Mouse (Mus musculus) forebrain, embryonic 13.5 days (tissue): ENCODE measurements around the gene 1520401A03Rik. TPM values are rescaled to one million over a fixed set of nuclear protein-coding genes. Genes with fewer than 3 reads are reported as not detected.
"Not testable (repeated sequence)": the region's sequence is repeated elsewhere in the genome, so short reads cannot be mapped to it uniquely, and the experiment has no call there.

ENCODE experiments used
- ATAC-seq: fragments of 200-750 bp; cut with Nextera tagmentation; 2 replicates; pipeline ENCODE4 v1.8.0; 2017
- H3K27ac ChIP-seq: fragments of 300-500 bp; sonication (generic); 2 replicates; pipeline ENCODE4 v1.5.1; 2015; ENCODE audit warnings: inconsistent platforms, mild to moderate bottlenecking, moderate library complexity
- H3K27me3 ChIP-seq: fragments of 300-500 bp; sonication (generic); 2 replicates; pipeline ENCODE4 v1.6.1; 2015; ENCODE audit warnings: mild to moderate bottlenecking, inconsistent platforms
- H3K36me3 ChIP-seq: fragments of 300-500 bp; sonication (generic); 2 replicates; pipeline ENCODE4 v1.6.1; 2015; ENCODE audit warnings: mild to moderate bottlenecking, inconsistent platforms; ENCODE audit not compliant: poor library complexity, severe bottlenecking
- H3K4me1 ChIP-seq: fragments of 300-500 bp; sonication (generic); 2 replicates; pipeline ENCODE4 v1.6.1; 2015; ENCODE audit warnings: inconsistent platforms
- H3K4me2 ChIP-seq: fragments of 300-500 bp; sonication (generic); 2 replicates; pipeline ENCODE4 v1.6.1; 2015; ENCODE audit warnings: inconsistent platforms, mild to moderate bottlenecking, moderate library complexity
- H3K4me3 ChIP-seq: fragments of 300-500 bp; sonication (generic); 2 replicates; pipeline ENCODE4 v1.5.1; 2015; ENCODE audit warnings: mild to moderate bottlenecking, inconsistent platforms
- H3K9ac ChIP-seq: fragments of 300-500 bp; sonication (generic); 2 replicates; pipeline ENCODE4 v1.6.1; 2015; ENCODE audit warnings: mild to moderate bottlenecking, inconsistent platforms
- H3K9me3 ChIP-seq: fragments of 300-500 bp; sonication (generic); replicated peaks from 2 replicates; pipeline ENCODE4 v1.6.1; 2016; ENCODE audit warnings: inconsistent platforms
- WGBS: fragments of 180-500 bp; shearing (Covaris S2); methylation state at CpG from one replicate; pipeline ENCODE4 v1.1.7; 2015; 5-methylcytosine and 5-hydroxymethylcytosine counted together
- polyA plus RNA-seq: library from polyadenylated mRNA; unstranded; fragments of >200 nt; fragmentation: Nextera tagmentation; extraction: Ambion mirVana; gene quantifications from 2 replicates; pipeline ENCODE4 v1.2.1, GENCODE M21; 2015

Gene 1520401A03Rik
- not detected in 2 replicates for polyA plus RNA-seq

GRCm38 (mm10) chr17:23722376-23723125 lies at the start of gene 1520401A03Rik:
Gene 1520401A03Rik, minus strand, starts transcription at chr17:23722783.
- peaks cover 3% of the 10 kb centered on the region; the same call in 1 of the 2 replicates for H3K27me3 ChIP-seq
- H3K4me3 ChIP-seq = no peak within 1 kb of the TSS
- peak within 1 kb of the TSS; percentile 12; the same call in 1 of the 2 replicates for H3K9ac ChIP-seq
- H3K36me3 ChIP-seq = no peaks in the 10 kb centered on the region
- no peak within 1 kb of the TSS for H3K27ac ChIP-seq
- no peak for ATAC-seq
- 69% methylated on average over 7 of the region's 7 CpGs for WGBS
- no peak within 1 kb of the TSS for H3K4me2 ChIP-seq
- H3K4me1 ChIP-seq = peaks cover 15% of the 10 kb centered on the region
- no peaks in the 10 kb centered on the region for H3K9me3 ChIP-seq

- peak overlapping the region; percentile 93 for H3K4me3 ChIP-seq
- H3K36me3 ChIP-seq = peaks cover 11% of the 10 kb centered on the region
- H3K4me2 ChIP-seq = peak overlapping the region; percentile 71
- H3K27me3 ChIP-seq, ATAC-seq, H3K27ac ChIP-seq, H3K9me3 ChIP-seq: not testable (repeated sequence)
- peaks cover 27% of the 10 kb centered on the region for H3K4me1 ChIP-seq
- 75% methylated on average over 2 of the region's 2 CpGs for WGBS
- H3K9ac ChIP-seq = peak overlapping the region; percentile 30; the same call in 1 of the 2 replicates
Observed at GRCm38 (mm10) chr17:23772219-23772556, 49.6 kb upstream of the 1520401A03Rik start.

GRCm38 (mm10) chr17:23771284-23772218 lies 49.0 kb upstream of the 1520401A03Rik start, which contains the start of gene Flywch1:
Gene Flywch1, minus strand, starts transcription at chr17:23771602.
- peak within 1 kb of the TSS; percentile 86 for H3K27ac ChIP-seq
- WGBS = 4% methylated on average over 42 of the region's 58 CpGs

GRCm38 (mm10) chr17:23770896-23771283 lies 48.3 kb upstream of the 1520401A03Rik start:
- H3K4me1 ChIP-seq = peaks cover 27% of the 10 kb centered on the region
- no peaks in the 10 kb centered on the region for H3K27me3 ChIP-seq
- no peak for ATAC-seq
- no peaks in the 10 kb centered on the region for H3K9me3 ChIP-seq
- peak overlapping the region; percentile 86 for H3K27ac ChIP-seq
- H3K4me3 ChIP-seq = peak overlapping the region; percentile 93
- peak overlapping the region; percentile 98 for H3K9ac ChIP-seq
- WGBS = under 1% methylated on average over 19 of the region's 19 CpGs
- H3K36me3 ChIP-seq = peaks cover 14% of the 10 kb centered on the region
- peak overlapping the region; percentile 71 for H3K4me2 ChIP-seq

More at GRCm38 (mm10) chr17:23771284-23772218, 49.0 kb upstream of the 1520401A03Rik start, which contains the start of gene Flywch1:
- peak; percentile 99 for ATAC-seq
- H3K4me1 ChIP-seq = peaks cover 27% of the 10 kb centered on the region
- peak within 1 kb of the TSS; percentile 98 for H3K9ac ChIP-seq
- H3K9me3 ChIP-seq = no peaks in the 10 kb centered on the region
- H3K4me3 ChIP-seq = peak within 1 kb of the TSS; percentile 93
- peaks cover 12% of the 10 kb centered on the region for H3K36me3 ChIP-seq
- H3K4me2 ChIP-seq = peak within 1 kb of the TSS; percentile 71
- no peaks in the 10 kb centered on the region for H3K27me3 ChIP-seq

- no peak for ATAC-seq
- peak overlapping the region; percentile 71 for H3K4me2 ChIP-seq
- peaks cover 14% of the 10 kb centered on the region for H3K36me3 ChIP-seq
- peak overlapping the region; percentile 98 for H3K9ac ChIP-seq
- peak overlapping the region; percentile 20; the same call in 1 of the 2 replicates for H3K27ac ChIP-seq
- WGBS = 8% methylated on average over 2 of the region's 2 CpGs
- H3K9me3 ChIP-seq = no peaks in the 10 kb centered on the region
- peaks cover 27% of the 10 kb centered on the region for H3K4me1 ChIP-seq
- peak overlapping the region; percentile 93 for H3K4me3 ChIP-seq
- H3K27me3 ChIP-seq = no peaks in the 10 kb centered on the region
Observed at GRCm38 (mm10) chr17:23770493-23770892, 47.9 kb upstream of the 1520401A03Rik start.

GRCm38 (mm10) chr17:23762976-23763375 lies 40.4 kb upstream of the 1520401A03Rik start:
- no peak overlapping the region for H3K9ac ChIP-seq
- H3K9me3 ChIP-seq = no peaks in the 10 kb centered on the region
- 89% methylated on average over 11 of the region's 11 CpGs for WGBS
- H3K4me1 ChIP-seq = peaks cover 7% of the 10 kb centered on the region; the same call in 1 of the 2 replicates
- H3K4me3 ChIP-seq = no peak overlapping the region
- no peaks in the 10 kb centered on the region for H3K27me3 ChIP-seq
- no peak overlapping the region for H3K4me2 ChIP-seq
- ATAC-seq = no peak
- no peak overlapping the region for H3K27ac ChIP-seq
- peaks cover 63% of the 10 kb centered on the region for H3K36me3 ChIP-seq

- Histone ChIP-seq H3K9me3 (no peaks in the 10 kb centered on the region), H3K4me3 (no peak overlapping the region), H3K4me2 (no peak overlapping the region), H3K9ac (no peak overlapping the region), H3K27me3 (no peaks in the 10 kb centered on the region), H3K36me3 (peaks cover 78% of the 10 kb centered on the region), H3K4me1 (peaks cover 7% of the 10 kb centered on the region; the same call in 1 of the 2 replicates), H3K27ac (no peak overlapping the region)
- no peak for ATAC-seq
- WGBS = 98% methylated on average over 3 of the region's 3 CpGs
Observed at GRCm38 (mm10) chr17:23761155-23761554, 38.6 kb upstream of the 1520401A03Rik start.

- H3K4me1 ChIP-seq = peaks cover 7% of the 10 kb centered on the region; the same call in 1 of the 2 replicates
- peaks cover 85% of the 10 kb centered on the region for H3K36me3 ChIP-seq
- H3K4me3 ChIP-seq = no peak overlapping the region
- H3K27me3 ChIP-seq = no peaks in the 10 kb centered on the region
- no peak overlapping the region for H3K27ac ChIP-seq
- no peak for ATAC-seq
- H3K9ac ChIP-seq = no peak overlapping the region
- WGBS = 94% methylated on average over 9 of the region's 9 CpGs
- H3K9me3 ChIP-seq = no peaks in the 10 kb centered on the region
- H3K4me2 ChIP-seq = no peak overlapping the region
Observed at GRCm38 (mm10) chr17:23760231-23760630, 37.6 kb upstream of the 1520401A03Rik start.

GRCm38 (mm10) chr17:23758801-23759200 lies 36.2 kb upstream of the 1520401A03Rik start:
- WGBS = 74% methylated on average over 8 of the region's 8 CpGs

GRCm38 (mm10) chr17:23757581-23757980 lies 35.0 kb upstream of the 1520401A03Rik start:
- no peak overlapping the region for H3K4me2 ChIP-seq
- no peak overlapping the region for H3K9ac ChIP-seq
- 95% methylated on average over 9 of the region's 9 CpGs for WGBS
- H3K27ac ChIP-seq = no peak overlapping the region
- ATAC-seq = no peak
- H3K27me3 ChIP-seq = no peaks in the 10 kb centered on the region
- H3K4me1 ChIP-seq = 0 out of 2 replicates have a peak, but pooled peaks cover under 1% of the 10 kb centered on the region
- H3K9me3 ChIP-seq = no peaks in the 10 kb centered on the region
- peaks cover 99% of the 10 kb centered on the region for H3K36me3 ChIP-seq
- no peak overlapping the region for H3K4me3 ChIP-seq

More at GRCm38 (mm10) chr17:23758801-23759200, 36.2 kb upstream of the 1520401A03Rik start:
- H3K9me3 ChIP-seq = no peaks in the 10 kb centered on the region
- no peak overlapping the region for H3K9ac ChIP-seq
- H3K27me3 ChIP-seq = no peaks in the 10 kb centered on the region
- H3K4me2 ChIP-seq = no peak overlapping the region
- H3K36me3 ChIP-seq = peaks cover 98% of the 10 kb centered on the region
- peak; percentile 27; the same call in 1 of the 2 replicates for ATAC-seq
- H3K27ac ChIP-seq = no peak overlapping the region
- H3K4me3 ChIP-seq = no peak overlapping the region
- H3K4me1 ChIP-seq = peaks cover 7% of the 10 kb centered on the region; the same call in 1 of the 2 replicates

GRCm38 (mm10) chr17:23755689-23756088 lies 33.1 kb upstream of the 1520401A03Rik start:
- Histone ChIP-seq H3K4me2 (no peak overlapping the region), H3K27me3 (no peaks in the 10 kb centered on the region), H3K9ac (no peak overlapping the region), H3K9me3 (no peaks in the 10 kb centered on the region), H3K4me1 (no peaks in the 10 kb centered on the region), H3K27ac (no peak overlapping the region), H3K36me3 (peaks cover 95% of the 10 kb centered on the region), H3K4me3 (no peak overlapping the region)
- ATAC-seq = no peak
- WGBS = 93% methylated on average over 12 of the region's 13 CpGs
